Mouse (Mus musculus) cerebral cortex, adult 2 months (tissue): Measurements from ENCODE around the gene Tardbp.

Experiments used
- WGBS: fragments of 180-500 bp; shearing (Covaris S2); methylation state at CpG from one replicate; pipeline ENCODE4 v1.1.7; 2018; 5-methylcytosine and 5-hydroxymethylcytosine counted together

Tardbp gene

GRCm38 (mm10) chr4:148639455-148639854 lies 12.6 kb upstream of the Tardbp start:
- 94% methylated on average over 2 of the region's 2 CpGs for WGBS

GRCm38 (mm10) chr4:148638302-148638701 lies 11.5 kb upstream of the Tardbp start:
- WGBS = 46% methylated on average over 9 of the region's 9 CpGs

GRCm38 (mm10) chr4:148635309-148635708 lies 8.5 kb upstream of the Tardbp start:
- 87% methylated on average over 2 of the region's 2 CpGs for WGBS

DNA sequence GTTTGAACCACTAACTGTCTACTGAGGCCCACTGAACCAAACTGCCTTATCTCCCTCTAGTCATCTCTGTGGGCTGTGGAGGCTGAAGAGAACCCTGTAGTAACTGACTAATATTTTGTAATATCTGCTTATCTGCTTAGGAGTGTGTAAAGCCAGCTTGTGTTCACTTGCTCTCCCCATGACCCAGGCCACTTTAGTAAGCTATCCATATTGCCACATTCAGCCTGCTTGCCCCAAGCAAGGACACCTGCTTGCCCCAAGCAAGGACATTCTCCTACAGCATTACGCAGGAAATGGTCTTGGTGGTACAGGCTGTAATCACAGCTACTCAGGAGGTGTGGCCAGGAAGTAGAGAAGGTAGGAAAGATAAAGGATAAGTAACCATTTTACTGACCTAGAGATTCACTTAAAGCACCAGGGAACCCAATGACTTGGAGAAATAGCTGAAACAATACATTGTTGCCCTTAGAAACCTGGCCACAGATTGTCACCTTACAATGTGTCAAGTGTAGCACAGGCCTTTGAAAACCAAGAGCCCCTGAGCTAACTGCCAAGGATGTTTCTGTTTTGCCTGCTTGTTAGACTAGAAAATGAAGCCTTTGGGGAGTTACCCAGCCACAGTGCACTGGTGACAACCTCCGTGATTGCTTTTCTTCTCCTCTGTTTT lies 6.7 kb upstream of the Tardbp start:
- WGBS = 75% methylated on average over 2 of the region's 2 CpGs

DNA sequence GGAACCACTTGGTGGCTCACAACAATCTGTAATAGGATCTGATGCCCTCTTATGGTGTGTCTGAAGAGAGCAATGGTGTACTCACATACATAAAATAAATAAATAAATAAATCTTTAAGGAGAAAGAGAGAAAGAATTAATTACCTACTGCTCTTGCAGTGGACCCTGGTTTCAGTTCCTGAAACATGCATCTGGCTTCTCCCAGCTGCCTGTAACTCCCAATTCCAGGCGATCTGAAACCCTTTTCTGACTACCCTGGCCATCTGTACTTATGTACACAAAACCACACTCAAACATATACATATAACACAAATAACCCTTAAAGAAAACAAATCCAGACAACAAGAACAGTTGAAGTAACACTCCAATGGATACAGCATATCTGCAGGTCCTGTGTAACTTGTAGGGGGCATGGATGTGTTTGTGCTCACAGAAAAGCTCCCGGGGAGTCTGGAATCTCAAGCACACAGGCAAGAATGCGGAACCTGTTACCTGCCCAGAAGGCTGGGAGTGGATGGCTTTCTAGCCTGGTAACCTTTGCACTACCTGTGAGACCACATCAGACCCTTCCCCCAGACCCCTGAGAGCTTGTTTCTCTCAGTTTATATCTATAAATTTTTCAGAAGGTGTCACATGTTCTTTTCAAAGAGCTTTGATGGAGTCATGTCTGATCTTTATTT lies 5.3 kb upstream of the Tardbp start:
- 87% methylated on average over 3 of the region's 3 CpGs for WGBS

DNA sequence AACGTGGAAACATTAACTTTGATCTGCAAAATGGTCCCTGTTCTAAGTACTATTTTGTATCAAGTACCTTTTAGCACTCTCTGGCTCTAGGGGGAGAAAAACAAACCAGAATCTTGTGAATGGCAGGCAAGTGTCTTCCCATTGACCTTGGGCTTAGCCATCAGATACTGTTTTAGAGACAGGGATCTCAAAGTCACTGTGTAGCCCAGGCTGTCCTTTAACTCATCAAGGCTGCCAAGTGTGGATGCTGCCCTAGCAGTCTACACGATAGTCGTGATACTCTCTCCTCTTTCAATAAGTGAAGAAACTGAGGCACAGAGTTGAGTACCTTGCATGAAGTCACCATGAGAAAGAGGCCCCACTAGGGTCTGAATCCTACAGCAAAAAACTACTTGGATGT lies 427 bp upstream of the Tardbp start:
- WGBS = 61% methylated on average over 3 of the region's 3 CpGs

GRCm38 (mm10) chr4:148625756-148626622 lies 830 bp downstream of the Tardbp start:
- 1% methylated on average over 57 of the region's 57 CpGs for WGBS

- 76% methylated on average over 10 of the region's 10 CpGs for WGBS
These were observed 1.8 kb downstream of the Tardbp start for GRCm38 (mm10) chr4:148625010-148625409.

- WGBS = 81% methylated on average over 4 of the region's 4 CpGs
These were observed 3.2 kb downstream of the Tardbp start for GRCm38 (mm10) chr4:148623609-148624008.

DNA sequence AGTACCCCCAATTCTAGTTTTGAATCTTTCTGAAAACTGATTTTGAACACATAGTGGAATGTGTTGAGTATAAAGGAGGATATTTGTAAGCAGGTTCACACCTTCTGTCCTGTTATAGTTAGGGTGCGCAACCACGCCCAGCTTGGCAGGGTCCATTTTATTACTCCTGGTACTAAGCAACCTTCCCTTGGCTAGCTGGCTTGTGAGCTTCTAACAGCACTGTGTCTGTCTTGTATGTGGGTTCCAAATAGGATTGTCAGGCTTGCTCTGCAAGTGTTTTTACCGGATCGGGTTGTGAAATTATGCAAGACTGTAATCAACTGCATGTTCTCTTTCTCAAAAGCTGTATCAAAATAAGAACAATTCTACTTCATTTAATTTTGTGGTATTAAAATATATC lies 4.3 kb downstream of the Tardbp start:
- 61% methylated on average over 4 of the region's 4 CpGs for WGBS

- 63% methylated on average over 1 of the region's 1 CpGs for WGBS
These were observed 6.1 kb downstream of the Tardbp start for GRCm38 (mm10) chr4:148620718-148621117.

DNA sequence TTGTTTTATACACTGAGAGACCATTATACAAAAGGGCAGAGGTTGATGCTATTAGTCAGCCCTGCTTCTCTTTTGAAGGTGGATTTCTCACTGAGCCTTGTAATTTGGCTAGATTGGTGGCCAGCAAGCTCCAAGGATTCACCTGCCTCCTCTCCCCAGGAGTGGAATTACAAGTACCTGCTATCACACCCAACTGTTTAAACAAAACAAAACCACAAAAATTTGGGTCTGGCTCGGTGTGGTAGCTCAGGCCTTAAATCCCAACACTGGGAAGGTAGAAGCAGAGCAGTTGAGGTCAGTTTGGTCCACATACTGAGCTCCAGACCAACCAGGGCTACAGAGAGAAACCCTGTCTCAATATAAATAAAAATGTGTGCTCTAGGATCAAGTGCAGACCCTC lies 7.0 kb downstream of the Tardbp start:
- 84% methylated on average over 1 of the region's 1 CpGs for WGBS

DNA sequence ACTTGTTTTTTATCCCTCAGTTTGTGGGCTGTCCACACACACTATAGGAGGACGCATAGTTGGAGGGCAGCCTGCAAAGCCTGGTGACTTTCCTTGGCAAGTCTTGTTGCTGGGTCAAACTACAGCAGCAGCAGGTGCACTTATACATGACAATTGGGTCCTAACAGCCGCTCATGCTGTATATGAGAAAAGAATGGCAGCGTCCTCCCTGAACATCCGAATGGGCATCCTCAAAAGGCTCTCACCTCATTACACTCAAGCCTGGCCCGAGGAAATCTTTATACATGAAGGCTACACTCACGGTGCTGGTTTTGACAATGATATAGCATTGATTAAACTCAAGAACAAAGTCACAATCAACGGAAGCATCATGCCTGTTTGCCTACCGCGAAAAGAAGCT lies 13.1 kb downstream of the Tardbp start:
- WGBS = 43% methylated on average over 9 of the region's 9 CpGs

- WGBS = 49% methylated on average over 4 of the region's 4 CpGs
These were observed 14.3 kb downstream of the Tardbp start for GRCm38 (mm10) chr4:148612557-148612956.

DNA sequence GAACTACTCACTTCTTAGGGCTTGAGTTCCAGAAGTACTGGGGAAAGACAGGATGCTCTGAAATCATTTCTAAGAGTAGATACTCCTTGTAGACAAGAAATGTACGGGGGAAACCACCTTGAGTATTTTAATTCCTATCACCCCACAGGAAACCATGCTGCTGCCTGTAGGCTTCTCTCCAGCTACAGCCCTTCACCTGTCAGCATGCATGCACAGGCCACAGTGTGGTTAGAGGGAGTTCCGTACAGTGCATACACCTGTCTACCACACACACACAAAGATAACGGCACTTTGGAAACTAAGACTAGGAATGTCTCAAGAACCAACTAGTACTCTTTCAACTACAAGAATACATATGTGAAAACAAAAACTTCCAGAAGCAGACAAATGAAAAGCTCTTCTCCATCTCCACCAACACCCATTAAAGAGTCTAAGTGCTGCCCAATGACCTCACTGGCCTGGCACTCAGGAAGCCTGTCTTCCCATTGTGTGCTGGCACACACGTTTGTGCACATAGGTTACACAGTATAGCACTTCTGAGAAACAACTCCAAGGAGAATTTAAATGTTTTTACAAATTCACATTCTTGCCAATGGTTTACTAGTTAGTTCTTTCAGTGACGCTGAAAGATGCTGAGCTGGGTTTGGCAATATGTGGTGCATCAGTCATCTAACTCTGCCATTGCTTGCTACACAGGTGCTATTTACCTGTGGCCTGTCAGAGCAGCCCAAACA lies 16.0 kb downstream of the Tardbp start:
- WGBS = 54% methylated on average over 5 of the region's 5 CpGs

GRCm38 (mm10) chr4:148609805-148610204 lies 17.0 kb downstream of the Tardbp start:
- WGBS = 75% methylated on average over 5 of the region's 5 CpGs

DNA sequence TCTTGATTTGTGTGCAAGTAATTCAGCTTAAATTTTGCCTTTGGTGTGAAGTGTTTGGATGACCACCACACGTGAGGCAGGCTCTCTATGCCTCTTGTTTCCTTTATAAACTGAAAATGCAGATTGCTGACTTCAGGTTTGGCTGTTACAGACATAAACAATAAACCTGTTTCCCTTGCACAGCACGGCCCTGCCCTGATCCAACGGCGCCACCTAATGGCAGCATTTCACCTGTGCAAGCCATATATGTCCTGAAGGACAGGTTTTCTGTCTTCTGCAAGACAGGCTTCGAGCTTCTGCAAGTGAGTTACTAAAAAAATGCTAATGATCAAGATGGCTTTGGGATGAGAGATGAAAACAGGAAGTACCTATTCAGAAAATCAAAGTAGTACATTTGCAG lies 19.1 kb downstream of the Tardbp start:
- 14% methylated on average over 5 of the region's 5 CpGs for WGBS

- WGBS = 62% methylated on average over 3 of the region's 3 CpGs
These were observed 22.2 kb downstream of the Tardbp start for GRCm38 (mm10) chr4:148604541-148605165.

DNA sequence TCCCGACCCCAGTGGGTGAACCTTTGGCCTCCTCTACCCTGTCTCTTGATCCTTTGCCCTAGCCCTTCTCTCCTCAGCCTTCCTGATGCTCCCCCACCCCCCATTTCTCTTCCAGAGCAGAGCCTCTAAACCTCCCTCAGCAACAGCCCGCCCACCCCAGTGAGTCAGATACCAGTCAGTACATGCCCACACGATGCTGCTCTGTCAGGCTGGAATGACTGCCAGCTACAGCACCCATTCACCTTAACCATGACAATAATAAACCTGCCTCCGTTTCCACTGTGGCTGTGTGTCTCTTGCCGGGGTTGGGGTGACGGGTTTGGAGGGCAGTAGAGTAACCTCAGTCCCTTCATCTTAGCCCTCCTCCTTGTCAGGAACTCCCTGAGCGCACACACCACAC lies 22.7 kb downstream of the Tardbp start:
- WGBS = 46% methylated on average over 7 of the region's 7 CpGs

DNA sequence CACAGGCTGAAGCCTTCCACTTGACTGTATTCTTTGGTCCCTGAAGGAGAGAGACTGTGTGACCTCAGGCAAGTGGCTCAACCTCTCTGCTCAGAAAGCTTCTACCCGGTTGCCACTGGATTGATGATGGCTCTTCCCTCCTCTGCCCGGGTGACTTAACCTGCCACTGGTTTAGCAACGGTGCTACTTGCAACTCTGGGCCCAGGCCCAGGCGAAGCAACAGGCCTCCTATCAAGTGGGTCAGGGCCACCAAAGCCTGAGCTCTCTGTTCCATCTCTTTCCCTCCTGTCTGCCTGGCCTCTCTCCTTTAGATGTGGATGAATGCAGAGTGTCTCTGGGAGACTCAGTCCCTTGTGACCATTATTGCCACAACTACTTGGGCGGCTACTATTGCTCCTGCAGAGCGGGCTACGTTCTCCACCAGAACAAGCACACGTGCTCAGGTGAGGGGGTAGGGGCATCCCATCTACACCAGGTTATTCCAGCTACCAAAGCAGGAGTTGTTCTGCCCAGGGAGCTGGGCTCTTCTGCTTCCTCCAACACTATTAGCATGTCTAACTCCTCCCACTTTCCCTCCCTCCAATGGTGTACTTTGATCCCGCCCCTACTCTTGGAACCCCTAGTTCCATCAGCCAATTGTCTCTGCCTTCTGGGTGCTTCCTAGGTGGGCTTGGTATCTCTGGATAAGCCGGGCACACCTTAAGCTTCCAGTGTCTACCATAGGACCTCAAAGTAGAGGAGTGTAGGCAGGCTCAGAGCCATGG lies 23.3 kb downstream of the Tardbp start:
- WGBS = 75% methylated on average over 10 of the region's 10 CpGs
